Mouse (Mus musculus) thymus, postnatal 4 days (tissue): ENCODE results near the gene Slbp.
A peak's percentile ranks its signal among the peaks of the same experiment; 100 is the strongest.

Experiments
- DNase-seq: peaks from one replicate; pipeline ENCODE4 v3.0.0; 2021

The Slbp gene

DNA sequence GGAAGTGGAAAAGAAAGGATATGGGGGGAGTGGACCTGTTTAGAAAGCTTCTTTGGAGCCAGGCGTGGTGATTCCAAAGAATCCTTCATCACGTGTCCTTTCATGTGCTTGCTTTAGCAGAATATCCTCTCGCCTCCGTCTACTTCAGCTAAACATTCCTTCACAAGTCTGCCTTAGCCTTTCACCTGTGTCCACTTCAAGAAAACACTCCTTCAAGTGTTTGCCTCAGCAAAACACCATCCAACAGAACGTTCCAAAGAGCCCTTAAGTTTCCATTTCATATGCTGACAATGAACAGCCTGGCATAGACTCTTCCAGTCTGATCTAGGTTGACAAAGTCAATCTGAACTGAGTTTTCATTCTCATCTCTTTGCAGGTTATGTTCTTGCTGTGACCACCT lies 25.9 kb upstream of the Slbp start:
- no peak for DNase-seq

DNA sequence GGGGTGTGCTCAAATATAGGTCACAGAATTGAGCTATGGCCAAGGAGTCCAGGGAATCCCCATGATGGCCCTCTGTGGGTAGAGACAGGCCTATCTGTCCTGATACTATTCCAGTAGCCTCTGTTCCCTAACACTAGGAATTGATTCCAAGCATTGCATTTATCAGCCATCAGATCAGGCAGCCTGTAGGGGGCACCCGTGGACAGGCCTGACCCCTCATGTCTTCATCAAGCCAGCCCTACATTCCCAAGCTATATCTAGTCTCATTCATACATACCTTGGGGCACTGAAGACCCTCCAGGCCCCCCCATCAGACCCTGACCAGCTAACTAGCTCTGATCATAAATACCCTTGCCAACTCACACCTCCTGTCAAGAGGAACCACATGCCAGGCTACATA lies 23.6 kb upstream of the Slbp start:
- peak; percentile 71 for DNase-seq

DNA sequence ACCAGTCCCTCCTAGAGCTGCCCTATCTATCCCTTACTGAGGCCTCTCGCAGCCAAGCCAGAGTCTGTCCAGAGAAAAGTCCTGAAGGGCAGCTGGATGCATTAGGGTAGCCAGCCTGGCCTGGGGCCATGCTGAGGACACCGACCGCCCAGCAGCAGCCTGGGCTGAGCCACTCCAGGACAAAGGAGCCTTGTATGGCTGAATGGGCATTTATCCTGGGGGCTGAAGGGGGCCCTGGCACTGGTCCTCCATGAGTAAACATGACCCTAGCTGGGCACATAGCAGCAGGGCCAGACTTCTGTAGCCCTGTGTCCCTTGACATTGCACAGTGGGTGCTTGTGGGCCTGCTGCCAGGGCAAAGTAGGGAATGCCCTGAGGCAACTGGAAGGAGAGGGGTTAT lies 22.1 kb upstream of the Slbp start:
- no peak for DNase-seq

DNA sequence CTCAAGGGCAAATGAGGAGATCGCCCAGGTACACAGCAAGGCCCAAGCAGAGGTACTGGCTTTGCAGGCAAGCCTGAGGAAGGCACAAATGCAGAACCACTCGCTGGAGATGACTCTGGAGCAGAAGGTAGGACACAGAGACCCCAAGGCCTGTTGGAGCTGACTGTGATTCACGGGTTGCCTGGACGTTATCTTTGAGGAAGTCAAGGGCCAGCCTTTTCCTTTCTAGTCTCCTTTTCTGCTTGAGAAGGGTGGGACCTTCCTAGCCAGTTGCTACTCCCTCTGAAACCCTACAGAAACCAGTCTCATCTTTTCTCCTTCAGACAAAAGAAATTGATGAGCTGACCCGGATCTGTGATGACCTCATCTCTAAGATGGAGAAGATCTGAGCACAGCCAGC lies 19.3 kb upstream of the Slbp start:
- no peak for DNase-seq

DNA sequence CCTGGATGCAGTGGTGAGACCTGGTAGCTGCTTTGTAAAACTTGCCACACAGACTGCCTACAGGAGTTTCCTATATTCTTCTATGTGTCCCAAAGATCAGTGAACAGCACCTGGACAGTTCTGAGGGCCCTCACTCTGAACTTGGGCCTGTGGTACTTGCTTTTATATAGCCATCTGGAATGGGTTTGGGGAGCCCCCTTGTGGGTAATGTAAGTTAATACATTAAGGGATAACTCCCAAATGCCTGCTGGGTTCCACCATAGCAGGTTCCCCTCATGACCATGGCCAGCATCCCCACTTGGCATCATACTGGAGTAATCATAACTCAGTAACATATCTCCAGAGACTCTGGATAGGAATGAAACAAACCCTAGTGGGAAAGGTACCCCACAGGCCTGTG lies 15.8 kb upstream of the Slbp start:
- DNase-seq = peak; percentile 55

DNA sequence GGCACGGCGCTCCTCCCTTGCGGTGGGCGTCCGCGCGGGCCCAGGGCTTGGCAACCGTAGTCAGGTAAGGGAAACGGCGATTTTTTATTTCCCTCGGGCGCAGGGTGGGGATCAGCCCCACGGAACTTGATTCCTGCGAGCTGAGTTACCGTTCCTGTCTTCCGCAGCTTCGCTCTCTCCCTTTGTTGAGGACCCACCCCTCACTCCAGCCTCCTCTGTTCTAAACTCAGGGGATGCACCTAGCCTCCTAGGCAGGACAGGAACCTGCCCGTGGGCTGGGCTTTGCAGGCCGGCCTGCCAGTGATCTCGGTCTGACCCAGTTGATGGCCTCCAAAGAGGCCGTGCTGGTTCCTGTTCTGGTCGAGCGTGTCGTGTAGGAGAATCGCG lies 6.3 kb upstream of the Slbp start:
- DNase-seq = no peak

DNA sequence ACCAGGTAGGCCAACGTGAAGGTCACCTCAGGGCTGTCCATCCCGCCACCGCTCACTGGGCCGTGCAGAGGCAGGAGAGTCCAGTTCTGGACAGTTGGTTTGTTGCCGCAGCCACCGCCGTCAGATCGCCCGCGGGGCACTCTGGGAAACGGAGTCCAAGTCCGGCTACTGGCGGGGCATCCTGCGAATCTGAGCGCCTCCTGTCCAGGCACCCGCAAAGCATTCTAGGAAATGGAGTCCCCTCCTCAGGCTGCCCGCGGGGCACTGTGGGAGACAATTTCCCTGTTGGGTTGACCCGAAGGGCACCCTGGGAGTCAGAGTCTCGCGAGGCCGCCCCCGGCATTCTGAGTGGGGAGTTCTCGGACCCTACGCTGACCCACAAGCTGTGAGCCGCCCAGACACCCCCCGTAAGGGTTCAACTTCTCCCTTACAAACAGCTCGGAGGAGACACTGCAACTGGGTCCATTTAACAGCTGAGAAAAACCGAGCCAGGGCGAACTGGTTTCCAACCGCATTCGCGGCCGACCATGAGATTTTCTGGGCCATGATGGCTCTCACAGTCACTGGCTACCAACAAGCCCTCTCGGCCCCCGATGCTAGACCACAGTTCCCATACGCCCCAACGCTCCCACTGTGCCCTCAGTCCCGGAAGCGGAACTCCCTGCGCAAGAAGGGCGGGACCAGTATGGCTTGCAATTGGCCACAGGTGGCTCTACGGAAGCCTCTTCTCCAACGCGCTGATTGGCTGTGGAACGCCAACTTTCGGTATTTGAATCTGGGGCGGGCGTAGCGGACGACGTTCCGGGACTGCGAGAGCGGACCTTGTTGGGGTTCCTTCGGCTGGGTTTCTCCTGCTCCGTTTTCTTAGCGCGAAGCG lies 5.7 kb upstream of the Slbp start, which contains the start of the genes Tacc3 and Tmem129:
Gene Tacc3 (plus strand): TSS at position 342 of the 877 bp plus-strand sequence.
Gene Tmem129 (minus strand): TSS at position 630 of the 877 bp plus-strand sequence.
- DNase-seq = peak; percentile 92

DNA sequence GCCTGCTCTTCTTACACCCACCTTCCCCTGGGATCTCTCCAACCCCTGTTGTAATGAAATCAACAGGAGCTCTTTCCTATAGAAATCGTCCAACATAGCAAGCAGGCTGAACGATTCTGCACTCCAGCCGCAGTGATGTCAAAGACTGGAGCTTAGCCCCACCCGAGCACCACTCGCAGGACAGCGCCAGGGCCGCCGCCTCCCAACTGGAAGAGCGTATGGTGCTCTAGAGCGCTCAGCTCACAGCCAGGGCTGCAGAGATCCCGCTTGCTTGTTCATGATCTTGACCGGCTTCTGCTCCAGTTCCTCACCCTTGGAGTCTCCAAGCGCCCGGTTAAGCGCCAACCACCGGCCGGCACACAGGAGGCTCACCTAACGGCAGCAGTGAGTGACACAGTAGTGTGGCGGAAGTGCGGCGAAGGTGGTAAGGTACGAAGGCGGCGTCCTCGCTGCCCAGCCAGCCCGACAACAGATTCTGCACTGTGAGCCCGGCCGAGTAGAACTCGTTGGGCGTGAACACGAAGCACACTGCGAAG lies 4.9 kb upstream of the Slbp start:
- DNase-seq = no peak

DNA sequence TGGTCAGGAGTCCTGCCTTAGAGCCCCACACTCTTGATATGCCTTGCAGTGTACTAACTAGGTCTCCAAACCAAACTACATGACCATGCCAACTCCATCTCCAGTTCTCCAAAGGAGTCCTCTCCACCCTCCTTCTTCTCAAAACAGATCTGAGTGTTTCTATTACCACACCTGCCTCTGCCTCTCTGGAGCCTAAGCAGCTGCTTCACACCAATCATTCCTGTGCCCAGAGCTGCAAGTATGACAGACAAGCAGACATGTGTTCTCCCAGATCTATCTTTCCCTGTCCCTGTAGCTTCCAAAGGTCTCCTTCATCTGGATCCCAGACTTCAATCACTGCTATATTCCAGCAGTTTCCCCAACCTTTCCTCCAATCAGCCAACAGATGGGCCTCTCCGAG lies 4.4 kb upstream of the Slbp start:
- DNase-seq = no peak

DNA sequence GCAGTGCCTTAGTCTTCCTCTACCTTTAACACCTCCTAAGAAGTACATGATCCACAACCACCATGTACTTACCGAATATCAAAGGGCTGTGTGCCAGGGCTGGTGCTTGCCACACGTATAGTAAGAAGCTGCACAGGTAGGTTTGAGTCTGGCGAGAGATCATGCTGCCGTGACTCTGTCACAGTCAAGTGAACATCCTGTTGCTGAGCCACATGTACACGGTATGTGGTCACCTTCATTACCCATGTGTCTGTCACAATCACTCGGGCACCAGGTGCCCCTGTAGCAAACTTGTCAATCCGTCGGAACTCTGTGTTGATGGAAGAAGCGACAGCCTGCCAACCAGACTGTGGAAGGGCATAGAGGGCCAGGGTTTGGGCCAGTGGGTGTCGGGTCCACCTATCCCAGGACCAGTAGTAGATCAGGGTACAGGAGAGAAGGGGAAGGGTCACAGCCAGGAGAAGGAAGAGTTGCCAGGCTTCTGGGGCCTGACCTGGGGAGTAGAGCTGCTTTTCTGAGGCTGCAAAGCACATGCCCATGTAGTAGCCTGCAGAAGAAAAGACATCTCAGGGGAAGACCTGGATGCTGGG lies 3.0 kb upstream of the Slbp start:
- DNase-seq = no peak

DNA sequence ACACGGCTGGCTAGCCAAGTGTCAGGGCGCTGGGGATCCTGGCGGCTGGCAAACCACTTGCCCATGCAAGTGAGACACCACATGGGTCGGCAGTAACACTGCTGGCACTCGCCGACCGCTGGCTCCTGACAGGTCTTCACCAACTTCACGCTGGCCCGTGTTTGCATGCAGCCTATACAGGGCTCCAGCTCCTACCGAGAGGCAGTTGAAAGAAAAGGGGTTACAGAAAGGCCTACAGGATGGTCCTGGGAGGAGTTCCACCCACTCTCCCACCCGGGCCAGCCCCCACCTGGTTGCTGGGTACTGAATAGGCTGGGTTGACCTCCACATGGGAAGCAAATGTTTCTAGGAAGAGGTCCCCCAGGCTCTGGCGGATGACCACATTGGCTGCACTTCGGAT lies 2.0 kb upstream of the Slbp start:
- no peak for DNase-seq

DNA sequence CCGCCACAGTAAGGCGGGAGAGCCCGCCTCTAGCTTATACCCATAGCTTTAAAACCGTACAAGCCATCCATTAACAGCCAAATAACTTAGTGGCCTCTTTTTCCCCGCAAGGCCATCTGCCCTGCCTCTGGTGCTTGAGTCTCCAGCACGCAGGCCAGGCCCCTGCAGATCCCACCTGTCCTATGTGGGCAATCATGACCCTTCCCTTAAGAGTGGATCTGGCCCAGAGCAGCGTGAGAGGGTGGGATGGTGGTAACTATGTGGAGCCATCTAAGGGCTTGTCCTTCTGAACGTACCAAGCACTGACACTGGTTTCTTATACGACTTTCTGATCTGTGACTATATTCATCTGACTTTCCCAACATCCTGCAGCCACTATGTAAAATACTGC lies 404 bp upstream of the Slbp start:
- no peak for DNase-seq

DNA sequence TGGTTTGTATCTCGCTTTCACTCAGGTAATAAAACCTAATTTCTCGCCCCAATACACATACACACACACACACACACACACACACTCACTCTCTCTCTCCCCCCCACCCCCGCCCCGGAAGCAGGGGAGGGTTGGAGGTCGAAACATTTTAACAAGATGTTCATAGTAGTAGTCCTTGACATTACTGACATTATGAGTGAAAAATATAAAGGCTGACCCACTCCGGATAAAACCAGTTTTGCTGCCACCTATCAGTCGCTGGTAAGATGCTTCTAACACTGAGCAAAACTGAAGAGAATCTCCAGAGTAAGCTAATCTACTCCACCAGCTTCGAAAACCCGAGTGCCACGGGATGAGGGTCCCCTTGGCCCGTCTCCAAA lies 843 bp downstream of the Slbp start:
- no peak for DNase-seq

DNA sequence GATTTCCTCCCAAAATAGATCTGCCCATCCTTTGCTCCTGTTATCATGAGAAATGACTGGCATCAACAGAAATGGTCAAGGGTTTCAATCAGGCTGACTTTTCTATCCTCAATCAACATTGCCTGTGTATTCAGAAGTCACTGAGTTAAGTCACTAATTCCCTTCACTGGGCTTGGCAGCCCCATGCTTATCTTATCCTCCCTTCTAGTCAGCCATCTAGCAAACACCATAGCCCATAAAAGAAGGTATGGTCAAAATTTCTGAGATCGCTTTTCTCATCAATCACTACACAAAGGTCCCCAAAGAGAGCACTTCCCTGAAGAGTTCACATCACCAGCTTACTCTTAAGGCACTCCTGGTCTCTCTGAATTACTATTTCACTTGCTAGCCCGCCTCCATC lies 1.4 kb downstream of the Slbp start:
- no peak for DNase-seq

DNA sequence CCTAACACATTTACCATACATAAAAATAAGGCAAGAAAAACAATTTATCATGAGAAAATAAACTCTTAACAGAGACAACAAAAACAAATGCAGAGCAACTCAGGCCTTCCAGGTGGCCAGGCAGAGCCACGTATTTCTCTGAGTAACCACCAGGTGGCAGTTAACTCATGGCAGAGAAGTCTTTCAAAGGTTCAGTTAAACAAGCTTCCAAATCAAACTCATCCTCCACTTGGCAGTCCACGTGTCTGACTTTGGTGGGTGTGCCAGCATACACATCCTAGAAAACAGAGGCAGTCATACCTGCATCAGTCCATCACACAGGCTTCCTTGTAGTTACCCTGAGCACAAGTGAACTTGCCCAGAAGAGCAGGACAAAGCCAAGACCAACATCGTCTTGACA lies 11.7 kb downstream of the Slbp start:
- DNase-seq = peak; percentile 58

DNA sequence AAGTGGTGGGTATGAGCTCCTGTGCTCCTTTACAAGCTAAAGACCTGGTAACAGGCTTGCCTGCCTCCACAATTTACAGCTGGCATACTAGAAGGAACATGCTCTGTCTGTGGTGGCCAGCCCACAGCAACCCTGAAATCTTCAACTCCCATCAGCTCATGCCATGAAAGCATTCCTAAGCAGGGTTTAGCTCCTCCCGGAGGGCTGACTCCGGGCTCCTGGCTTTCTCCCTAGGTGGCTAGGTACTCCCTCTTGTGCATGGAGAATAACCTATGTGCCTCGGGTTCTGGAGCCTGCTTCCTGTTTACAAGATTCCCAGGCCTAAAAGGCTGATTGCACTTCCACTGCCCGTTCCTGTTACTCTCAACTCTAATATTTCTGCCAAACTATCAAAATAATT lies 13.5 kb downstream of the Slbp start:
- DNase-seq = no peak

DNA sequence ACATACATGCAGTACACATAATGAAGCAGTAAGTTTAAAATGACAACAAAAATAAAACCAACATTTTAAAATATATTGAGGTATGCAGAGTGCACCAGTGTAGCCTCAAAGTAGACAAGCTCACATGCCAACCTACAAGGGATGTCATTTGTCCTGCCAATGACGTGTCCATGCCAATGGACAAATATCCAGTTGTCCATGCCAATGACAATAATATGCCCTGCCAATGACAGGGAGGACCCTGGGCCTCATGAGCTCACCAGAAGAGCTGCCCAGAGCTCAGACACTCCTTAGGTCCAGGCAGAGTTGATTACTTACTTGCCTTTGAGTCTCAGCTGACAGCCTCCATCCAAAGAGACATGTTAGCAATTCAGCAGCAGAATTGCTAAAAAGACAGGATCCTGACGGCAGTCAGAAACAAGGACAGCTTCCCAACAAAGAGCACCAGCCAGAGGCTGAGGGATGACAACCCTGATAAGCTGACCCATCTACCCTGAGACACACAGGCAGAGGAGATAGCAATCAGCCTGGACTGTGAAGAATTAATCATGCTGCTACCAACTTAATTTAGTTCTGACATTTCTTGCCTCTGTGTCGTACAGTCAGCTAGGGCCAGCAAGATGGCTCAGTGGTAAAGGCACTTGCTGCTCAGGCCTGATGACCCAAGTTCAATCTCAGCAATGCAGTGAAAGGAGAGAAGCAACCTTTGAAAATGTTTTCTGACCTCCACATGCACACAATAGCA lies 14.6 kb downstream of the Slbp start:
- no peak for DNase-seq

DNA sequence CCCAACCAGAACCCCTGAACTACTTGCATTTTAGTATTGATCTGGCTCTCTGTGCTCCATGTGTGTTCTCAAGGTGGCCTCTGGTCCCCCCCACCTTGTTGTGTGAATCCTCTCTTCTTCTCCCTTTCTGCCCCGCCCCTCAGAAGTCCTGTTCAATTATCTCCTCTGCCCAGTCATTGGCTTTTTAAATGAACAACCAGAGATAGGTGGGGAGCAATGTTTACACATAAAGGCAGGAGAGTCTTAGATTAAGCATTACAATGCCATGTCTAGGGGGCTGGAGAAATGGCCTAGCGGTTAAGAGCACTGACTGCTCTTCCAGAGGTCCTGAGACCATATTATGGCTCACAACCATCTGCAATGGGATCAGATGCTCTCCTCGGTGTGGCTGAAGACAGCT lies 17.0 kb downstream of the Slbp start:
- no peak for DNase-seq

DNA sequence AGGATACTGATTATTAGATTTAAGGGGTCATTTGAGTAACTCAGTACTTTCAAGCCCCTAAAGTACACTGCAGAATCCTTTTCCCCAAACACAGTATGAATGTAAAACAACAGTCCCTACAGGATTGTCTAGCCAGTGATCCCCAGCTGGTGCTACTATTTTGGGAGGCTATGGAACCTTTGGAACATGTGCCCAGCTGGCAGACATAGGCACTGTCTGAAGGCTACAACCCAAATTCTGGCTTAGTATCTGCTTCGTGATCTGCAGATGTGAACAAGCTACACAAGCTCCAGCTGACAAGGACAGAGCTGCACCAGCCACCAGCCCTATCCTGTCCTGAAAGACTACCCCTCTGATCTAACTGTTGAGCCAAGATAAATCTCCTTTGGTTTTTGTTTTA lies 19.8 kb downstream of the Slbp start:
- DNase-seq = no peak

DNA sequence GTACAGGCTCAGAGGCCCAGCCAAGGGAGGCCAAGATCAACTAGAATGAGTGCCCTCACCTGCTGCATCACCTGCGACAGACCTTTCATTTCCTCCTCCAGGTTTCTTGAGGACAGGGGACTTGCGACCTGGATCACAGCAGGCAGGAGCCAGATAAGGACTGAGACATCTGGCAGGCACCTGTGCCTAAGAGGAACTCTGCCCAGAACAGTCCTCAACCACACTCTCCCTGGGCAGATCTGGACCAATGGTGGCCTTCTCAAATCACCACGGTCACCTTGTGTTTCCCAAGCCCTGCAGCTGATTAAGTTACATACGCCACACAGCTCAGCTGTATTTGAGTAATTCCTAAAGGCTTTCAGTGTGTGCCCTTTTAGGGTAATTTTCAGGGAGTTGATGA lies 21.8 kb downstream of the Slbp start:
- DNase-seq = peak; percentile 25

DNA sequence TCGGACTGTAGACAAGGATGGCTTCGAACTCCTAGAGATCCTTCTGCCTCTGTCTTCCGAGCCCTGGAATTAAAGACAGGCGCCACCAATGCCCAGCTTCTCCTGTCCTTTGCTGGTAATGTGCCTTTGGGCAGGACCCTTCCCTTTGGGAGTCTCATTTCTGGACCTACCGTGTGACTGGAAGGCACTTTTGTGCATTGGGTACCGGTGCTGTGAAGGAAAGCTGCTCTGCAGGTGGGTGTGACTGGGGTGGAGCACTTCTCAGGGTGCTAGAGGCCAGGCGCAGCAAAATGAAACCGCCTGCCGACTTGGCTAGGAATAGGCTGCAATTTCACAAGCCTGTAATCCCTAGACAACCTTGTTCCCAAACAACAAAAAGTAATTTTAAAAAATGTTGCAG lies 22.3 kb downstream of the Slbp start:
- DNase-seq = peak; percentile 60

DNA sequence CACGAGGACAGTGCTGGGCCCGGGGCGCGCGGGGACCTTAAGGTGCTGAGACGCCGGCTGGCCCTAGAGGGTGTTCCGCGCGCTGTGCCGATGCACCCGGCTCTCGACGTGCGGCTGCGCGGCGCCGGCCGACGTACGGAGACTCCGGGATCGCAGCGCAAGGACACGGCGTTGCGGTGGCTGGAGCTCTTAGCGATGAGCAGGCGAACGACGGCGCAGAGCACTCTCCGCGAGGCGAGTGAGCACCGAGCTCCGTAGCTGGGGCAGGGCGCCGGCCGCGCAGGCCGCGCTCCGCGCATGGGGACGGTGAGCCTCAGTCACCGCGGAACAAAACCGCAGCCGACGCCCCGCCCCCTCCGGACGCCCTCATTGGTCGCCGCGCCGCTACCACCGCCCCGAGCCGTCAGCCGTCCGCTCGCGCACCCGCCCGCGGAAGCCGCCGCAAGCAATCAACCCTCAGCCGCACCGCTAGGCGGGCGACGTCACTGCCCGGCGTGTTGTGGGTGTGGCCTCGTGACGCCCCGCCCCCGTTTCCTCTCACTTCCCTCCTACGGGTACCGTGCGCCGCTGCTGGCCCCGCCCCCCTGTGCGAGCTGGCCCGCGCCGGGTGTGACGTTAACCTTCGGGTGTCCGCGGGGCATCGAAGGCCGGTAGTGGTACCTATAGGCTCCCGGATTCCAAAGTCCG lies 22.9 kb downstream of the Slbp start, which contains the start of the genes Fam53a and Gm9903:
Gene Fam53a (minus strand): TSS at position 335 of the 687 bp plus-strand sequence.
Gene Gm9903 (plus strand): TSS at position 625 of the 687 bp plus-strand sequence.
- peak; percentile 100 for DNase-seq

DNA sequence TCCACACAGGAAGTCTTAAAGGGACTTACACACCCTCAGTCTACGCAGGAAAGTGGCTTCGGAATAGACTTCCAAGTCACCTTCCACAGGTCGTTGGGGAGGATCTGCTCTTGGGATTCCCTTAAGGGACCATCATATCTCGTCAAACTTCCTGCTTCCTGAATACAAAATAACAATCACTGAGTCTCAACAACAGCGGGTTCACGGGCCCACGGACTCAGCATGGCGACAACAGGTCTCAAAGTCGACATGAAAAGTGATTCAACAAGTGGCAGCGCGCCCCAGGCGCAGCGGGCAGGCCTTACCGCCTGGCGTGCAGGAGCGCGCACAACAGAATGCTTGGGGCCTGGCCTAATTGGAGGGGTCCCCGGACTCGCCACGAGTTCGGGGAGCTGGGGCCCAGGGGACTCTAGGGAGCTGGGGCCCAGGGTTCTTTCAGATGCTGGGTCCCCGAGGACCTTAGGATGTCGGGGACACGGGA lies 23.5 kb downstream of the Slbp start:
- DNase-seq = peak; percentile 75
